Mouse (Mus musculus) heart, postnatal 0 days (tissue): ENCODE data around the gene Rbm47.

Source experiments
- CTCF ChIP-seq: IDR thresholded peaks from 2 replicates; pipeline ENCODE4 v1.5.1; 2016; ENCODE audit warnings: antibody characterized with exemption, control low read depth, low read depth
- EP300 ChIP-seq: IDR thresholded peaks from 2 replicates; pipeline ENCODE4 v1.6.1; 2016; ENCODE audit warnings: antibody characterized with exemption, low read depth

GRCm38 (mm10) chr5:66135853-66136210, 37.1 kb downstream of the Rbm47 start:
- TF ChIP-seq CTCF (no peak), EP300 (no peak)
